Mouse (Mus musculus) CD4-positive, CD25-positive, alpha-beta regulatory T cell, adult 4 months (primary cell): Measurements from ENCODE around the gene Ankrd52. TPM values are rescaled to one million over a fixed set of nuclear protein-coding genes. Genes with fewer than 3 reads are reported as not detected.
A peak's percentile ranks its signal among the peaks of the same experiment; 100 is the strongest.

ENCODE experiments used
- ATAC-seq: one replicate; pipeline ENCODE4 v1.8.0; 2017
- polyA plus RNA-seq, 2 experiments: library from polyadenylated mRNA; unstranded; fragments of 100-300 nt; shearing (Covaris generic); gene quantifications; one replicate each; pipeline ENCODE4 v1.2.1; 2017

The Ankrd52 gene
- polyA plus RNA-seq, 2 experiments from 2014 or later: 2.3 to 3.3 TPM

DNA sequence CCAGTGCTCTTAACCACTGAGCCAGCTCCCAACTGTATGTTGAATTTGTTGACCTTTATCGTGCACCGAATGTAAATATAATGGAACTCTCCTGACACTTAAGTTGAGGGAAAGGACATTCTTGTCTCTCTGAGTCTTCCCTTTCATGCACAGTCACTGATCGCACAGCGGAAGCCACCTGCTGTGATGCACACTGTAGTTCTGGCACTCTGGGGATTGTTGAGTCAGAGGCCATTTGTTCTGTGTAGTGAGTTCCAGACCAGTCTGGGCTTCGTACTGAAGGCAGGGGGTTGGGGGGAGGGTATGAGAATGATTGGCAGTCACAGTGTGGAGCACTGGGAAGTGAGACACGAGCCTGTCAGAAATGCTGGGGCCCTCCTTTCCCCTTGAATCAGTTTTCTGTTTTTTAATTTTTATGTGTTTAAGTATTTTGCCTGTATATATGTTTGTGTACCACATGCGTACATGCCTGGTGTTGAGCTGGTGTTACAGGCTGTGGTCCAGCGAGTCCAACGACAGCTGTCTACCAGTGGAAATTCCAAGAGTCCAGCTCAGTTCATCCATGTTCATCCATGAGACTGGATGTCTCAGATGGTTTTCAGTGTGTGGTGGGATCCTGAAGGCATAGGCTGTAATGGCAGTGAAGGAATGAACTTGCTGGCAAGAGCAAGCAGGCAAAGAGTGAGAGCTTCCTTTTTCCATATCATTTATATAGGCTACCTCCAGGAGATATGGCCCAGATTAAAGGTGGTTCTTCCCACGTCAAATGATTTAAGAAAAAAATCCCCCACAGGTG, 64.6 kb downstream of the Ankrd52 start:
- no peak for ATAC-seq

DNA sequence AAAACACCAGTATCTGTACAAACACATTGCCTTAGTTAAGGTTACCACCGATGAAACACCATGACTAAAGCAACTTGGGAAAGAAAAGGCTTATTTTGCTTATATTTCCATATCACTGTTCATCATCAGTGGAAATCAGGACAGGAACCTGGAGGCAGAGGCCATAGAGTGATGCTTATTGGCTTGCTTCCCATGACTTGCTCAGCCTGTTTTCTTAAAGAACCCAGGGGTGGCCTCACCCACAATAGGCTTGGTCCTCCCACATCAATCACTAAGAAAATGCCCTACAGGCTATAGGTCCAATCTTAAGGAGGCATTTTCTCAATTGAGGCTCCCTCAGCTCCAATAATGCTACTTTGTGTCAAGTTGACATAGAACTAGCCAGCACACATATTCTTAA, 65.8 kb downstream of the Ankrd52 start:
- no peak for ATAC-seq

DNA sequence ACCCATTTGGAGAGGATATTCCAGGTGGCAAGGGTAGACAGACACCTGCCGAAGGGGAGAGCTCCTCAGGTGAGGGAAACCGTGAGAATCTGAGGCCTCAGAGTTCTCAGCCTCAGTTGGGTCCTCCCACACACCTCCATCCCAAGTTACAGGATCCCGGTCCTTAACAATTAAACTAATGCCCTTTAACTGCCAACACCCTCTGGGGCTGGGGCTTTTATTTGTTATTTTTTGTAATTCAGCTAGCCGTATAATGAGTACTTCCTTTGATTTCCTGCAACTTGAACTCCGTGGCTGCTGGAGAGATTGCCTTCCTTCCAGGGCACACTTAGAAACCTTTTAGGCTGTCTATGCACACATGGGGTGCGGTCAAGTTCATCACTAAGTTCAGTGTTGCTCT, 67.4 kb downstream of the Ankrd52 start:
- ATAC-seq: no peak

DNA sequence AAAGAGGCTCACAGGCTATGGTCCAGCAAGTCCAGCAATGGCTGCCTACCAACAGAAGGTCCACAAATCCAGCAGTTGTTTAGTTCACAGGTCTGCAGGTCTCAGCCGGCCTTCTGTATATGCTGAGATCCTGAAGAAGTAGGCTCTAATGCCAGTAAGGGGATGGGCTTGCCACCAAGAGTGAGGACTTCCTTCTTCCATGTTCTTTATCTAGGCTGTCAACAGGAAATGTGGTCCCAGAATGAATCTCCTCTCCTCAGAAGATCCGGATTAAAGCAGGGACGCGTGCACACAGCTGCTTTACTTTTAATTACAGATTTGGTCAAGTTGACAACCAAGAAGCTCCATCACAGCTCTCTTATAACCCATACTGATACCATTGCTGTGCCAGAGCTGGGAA, 68.5 kb downstream of the Ankrd52 start:
- ATAC-seq: no peak

DNA sequence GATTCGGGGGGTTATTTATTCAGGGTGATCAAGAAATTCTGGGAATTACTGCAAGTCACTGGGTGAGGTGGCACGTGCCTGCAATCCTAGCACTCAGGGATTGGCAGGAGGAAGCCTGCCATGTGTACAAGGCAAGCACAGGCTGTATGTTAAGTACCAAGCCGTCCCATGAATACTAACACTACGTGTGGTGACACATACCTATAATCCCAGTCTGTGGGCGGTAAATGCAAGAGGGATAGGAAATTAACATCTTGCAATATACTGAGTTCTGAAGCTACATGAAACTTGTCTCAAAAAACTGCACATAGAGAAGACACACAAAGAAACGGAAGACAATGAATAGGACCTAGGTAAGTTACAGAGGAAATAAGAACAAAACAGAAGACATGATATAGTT, 74.1 kb downstream of the Ankrd52 start:
- ATAC-seq: no peak

DNA sequence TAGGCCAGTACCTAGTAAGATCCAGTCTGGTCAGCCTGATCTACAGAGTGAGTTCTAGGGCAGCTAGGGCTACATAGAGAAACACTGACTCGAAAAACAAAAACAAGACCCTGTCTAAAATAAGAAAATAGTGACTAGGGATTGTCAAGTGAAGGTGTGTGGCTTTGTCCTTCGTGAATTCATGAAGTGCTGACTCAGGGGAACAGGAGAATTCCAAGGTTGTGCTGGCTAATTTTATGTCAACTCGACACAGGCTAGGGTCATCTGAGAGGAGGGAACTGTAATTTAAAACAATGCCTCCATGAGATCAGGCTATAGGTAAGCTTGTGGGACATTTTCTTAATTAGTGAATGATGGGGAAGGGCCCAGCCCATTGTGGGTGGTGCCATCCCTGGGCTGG, 77.6 kb downstream of the Ankrd52 start:
- no peak for ATAC-seq

DNA sequence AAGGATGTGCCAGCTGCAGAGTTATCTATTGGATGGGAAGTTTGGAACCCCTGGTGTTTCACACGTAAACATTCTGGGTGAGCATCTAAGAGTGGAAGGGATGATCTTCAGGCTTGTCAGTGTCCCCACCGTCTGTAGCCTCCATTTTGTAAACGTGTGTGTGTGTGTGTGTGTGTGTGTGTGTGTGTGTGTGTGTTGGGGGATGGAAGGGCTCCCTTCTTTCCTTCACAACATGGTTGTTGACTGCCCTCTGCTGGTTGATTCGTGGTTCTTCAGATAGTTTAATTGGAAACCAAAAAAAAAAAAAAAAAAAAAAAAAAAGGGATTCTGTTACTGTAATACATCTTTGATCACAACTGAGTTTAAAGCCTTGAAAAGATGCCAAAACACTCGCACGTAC, 78.4 kb downstream of the Ankrd52 start:
- peak; percentile 42 for ATAC-seq

DNA sequence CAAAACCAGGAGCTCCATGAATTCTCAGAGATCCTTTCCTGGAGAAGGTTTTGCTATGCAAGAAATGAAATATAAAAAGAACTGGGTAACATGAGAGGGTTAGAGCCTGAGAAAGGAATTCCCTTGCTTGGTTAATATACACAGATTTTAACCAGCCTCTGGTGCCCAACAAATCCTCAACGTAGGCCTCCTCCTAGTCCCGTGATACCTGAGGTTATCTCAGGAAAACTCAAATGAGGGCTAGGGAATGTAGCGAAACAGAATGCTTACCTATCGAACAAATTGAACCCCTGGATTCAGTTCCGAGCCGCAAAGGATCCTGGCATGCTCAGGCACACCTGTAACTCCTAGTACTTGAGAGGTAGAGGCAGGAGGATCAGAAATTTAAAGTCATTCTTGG, 80.8 kb downstream of the Ankrd52 start:
- ATAC-seq: no peak

Other genes with a start within 250 kb of the Ankrd52 start
- gene Rbms2, start 196.8 kb upstream of the Ankrd52 start, polyA plus RNA-seq: 10 to 100 TPM; 24.9 to 31.7 TPM
- gene Gls2, start 182.7 kb upstream of the Ankrd52 start, polyA plus RNA-seq: under 1 TPM in 1 of 2 experiments, not detected in 1; 0.32 TPM
- gene Spryd4, start 165.3 kb upstream of the Ankrd52 start, polyA plus RNA-seq: 10 to 100 TPM; 12.2 to 19.6 TPM
- gene Mip, start 151.3 kb upstream of the Ankrd52 start, polyA plus RNA-seq: not detected
- gene Timeless, start 145.1 kb upstream of the Ankrd52 start, polyA plus RNA-seq: 10 to 100 TPM; 28.0 to 42.5 TPM
- gene Apon, start 123.0 kb upstream of the Ankrd52 start, polyA plus RNA-seq: not detected
- not detected for gene Apof, start 108.4 kb upstream of the Ankrd52 start, polyA plus RNA-seq
- gene Stat2, start 106.6 kb upstream of the Ankrd52 start, polyA plus RNA-seq: 10 to 100 TPM; 58.1 to 92.7 TPM
- gene Il23a, start 78.4 kb upstream of the Ankrd52 start, polyA plus RNA-seq: not detected
- 10 to 100 TPM; 24.4 to 48.3 TPM for gene Pan2, start 73.8 kb upstream of the Ankrd52 start, polyA plus RNA-seq
- gene Cnpy2, start 54.7 kb upstream of the Ankrd52 start, polyA plus RNA-seq: 100 to 1,000 TPM; 116 to 120 TPM
- gene Cs, start 39.4 kb upstream of the Ankrd52 start, polyA plus RNA-seq: 100 to 1,000 TPM; 124 to 182 TPM
- gene Coq10a, start 8.1 kb upstream of the Ankrd52 start, polyA plus RNA-seq: 10 to 100 TPM; 14.5 to 15.7 TPM
- not detected for gene Slc39a5, start 24.1 kb downstream of the Ankrd52 start, polyA plus RNA-seq
- gene Nabp2, start 34.4 kb downstream of the Ankrd52 start, polyA plus RNA-seq: 10 to 100 TPM; 63.3 to 77.5 TPM
- 10 to 100 TPM; 28.7 to 51.8 TPM for gene Rnf41, start 34.5 kb downstream of the Ankrd52 start, polyA plus RNA-seq
- gene Smarcc2, start 82.1 kb downstream of the Ankrd52 start, polyA plus RNA-seq: 10 to 100 TPM; 45.7 to 62.7 TPM
- gene Myl6, start 117.0 kb downstream of the Ankrd52 start, polyA plus RNA-seq: 100 to 1,000 TPM; 937 to 954 TPM
- gene Myl6b, start 121.6 kb downstream of the Ankrd52 start, polyA plus RNA-seq: 1 to 10 TPM; 4.3 to 5.4 TPM
- gene Esyt1, start 148.8 kb downstream of the Ankrd52 start, polyA plus RNA-seq: 10 to 100 TPM; 68.4 to 84.4 TPM
- gene Zc3h10, start 170.7 kb downstream of the Ankrd52 start, polyA plus RNA-seq: 10 to 100 TPM in 1 of 2 experiments, 1 to 10 TPM in 1; 9.2 to 11.8 TPM
- gene Rpl41, start 172.2 kb downstream of the Ankrd52 start, polyA plus RNA-seq: 1,000 to 10,000 TPM; 4,848 to 7,095 TPM
- gene Pa2g4, start 188.9 kb downstream of the Ankrd52 start, polyA plus RNA-seq: 100 to 1,000 TPM; 114 to 117 TPM
- 1 to 10 TPM; 6.6 to 9.3 TPM for gene Erbb3, start 212.5 kb downstream of the Ankrd52 start, polyA plus RNA-seq
- gene Rps26, start 249.6 kb downstream of the Ankrd52 start, polyA plus RNA-seq: 1,000 to 10,000 TPM; 1,420 to 1,755 TPM